Mouse (Mus musculus): ENCODE measurements around the gene Agr2. TPM values are rescaled to one million over a fixed set of nuclear protein-coding genes. Genes with fewer than 3 reads are reported as not detected.

The Agr2 gene
- 0.40 TPM in 1 of 2 replicates, not detected in the other for polyA plus RNA-seq (2016; fragmentation: Nextera tagmentation; extraction: Ambion mirVana)

GRCm38 (mm10) chr12:35992711-35993110 is at the start of gene Agr2:
TSS of gene Agr2 (plus strand) at chr12:35992907.
- no peaks in the 10 kb centered on the region for H3K9me3 ChIP-seq (replicated peaks)
- no peaks in the 10 kb centered on the region for H3K27me3 ChIP-seq (ENCODE audit: low read depth, poor library complexity, severe bottlenecking)
- H3K4me3 ChIP-seq: no peak within 1 kb of the TSS
- 60% methylated on average over 9 of the region's 9 CpGs for WGBS
- H3K27ac ChIP-seq (replicated peaks): no peak within 1 kb of the TSS; the same call in 1 of the 2 replicates
- DNase-seq (ENCODE audit: low spot score): no peak
- no peaks in the 10 kb centered on the region for H3K36me3 ChIP-seq
- H3K4me1 ChIP-seq: peaks cover 21% of the 10 kb centered on the region

- DNase-seq (ENCODE audit: low spot score): no peak
- WGBS: 54% methylated on average over 1 of the region's 1 CpGs
- H3K36me3 ChIP-seq: no peaks in the 10 kb centered on the region
- no peaks in the 10 kb centered on the region for H3K9me3 ChIP-seq (replicated peaks)
- H3K27ac ChIP-seq (replicated peaks): no peak overlapping the region
- H3K27me3 ChIP-seq (ENCODE audit: low read depth, poor library complexity, severe bottlenecking): no peaks in the 10 kb centered on the region
- H3K4me1 ChIP-seq: peaks cover 12% of the 10 kb centered on the region
- H3K4me3 ChIP-seq: no peak overlapping the region
These were observed 41.0 kb upstream of the Agr2 start for GRCm38 (mm10) chr12:35951757-35952156.

GRCm38 (mm10) chr12:35957235-35957634 is 35.5 kb upstream of the Agr2 start:
- peaks cover 2% of the 10 kb centered on the region; the same call in 1 of the 2 replicates for H3K4me1 ChIP-seq
- H3K9me3 ChIP-seq (replicated peaks): no peaks in the 10 kb centered on the region
- WGBS: 83% methylated on average over 2 of the region's 2 CpGs
- no peak for DNase-seq (ENCODE audit: low spot score)
- no peaks in the 10 kb centered on the region for H3K27me3 ChIP-seq (ENCODE audit: low read depth, poor library complexity, severe bottlenecking)
- no peak overlapping the region for H3K4me3 ChIP-seq
- no peaks in the 10 kb centered on the region for H3K36me3 ChIP-seq
- H3K27ac ChIP-seq (replicated peaks): no peak overlapping the region

- no peaks in the 10 kb centered on the region for H3K36me3 ChIP-seq
- no peak for DNase-seq (ENCODE audit: low spot score)
- no peaks in the 10 kb centered on the region for H3K9me3 ChIP-seq (replicated peaks)
- no peaks in the 10 kb centered on the region for H3K4me1 ChIP-seq
- no peaks in the 10 kb centered on the region for H3K27me3 ChIP-seq (ENCODE audit: low read depth, poor library complexity, severe bottlenecking)
- no peak overlapping the region for H3K4me3 ChIP-seq
- 68% methylated on average over 7 of the region's 7 CpGs for WGBS
- H3K27ac ChIP-seq (replicated peaks): no peak overlapping the region
These were observed 26.5 kb upstream of the Agr2 start for GRCm38 (mm10) chr12:35966098-35966767.

GRCm38 (mm10) chr12:35966768-35967141 is 26.0 kb upstream of the Agr2 start:
- no peaks in the 10 kb centered on the region for H3K4me1 ChIP-seq
- no peak overlapping the region for H3K27ac ChIP-seq (replicated peaks)
- no peaks in the 10 kb centered on the region for H3K9me3 ChIP-seq (replicated peaks)
- H3K36me3 ChIP-seq: no peaks in the 10 kb centered on the region
- no peak for DNase-seq (ENCODE audit: low spot score)
- WGBS: 85% methylated on average over 7 of the region's 7 CpGs
- no peaks in the 10 kb centered on the region for H3K27me3 ChIP-seq (ENCODE audit: low read depth, poor library complexity, severe bottlenecking)
- no peak overlapping the region for H3K4me3 ChIP-seq

GRCm38 (mm10) chr12:35975898-35976297 is 16.8 kb upstream of the Agr2 start:
- H3K4me3 ChIP-seq: no peak overlapping the region
- H3K4me1 ChIP-seq: peaks cover 10% of the 10 kb centered on the region
- no peak overlapping the region for H3K27ac ChIP-seq (replicated peaks)
- H3K9me3 ChIP-seq (replicated peaks): no peaks in the 10 kb centered on the region
- whole genome bisulfite sequencing: 86% methylated on average over 3 of the region's 3 CpGs
- no peak for DNase-seq (ENCODE audit: low spot score)
- H3K27me3 ChIP-seq (ENCODE audit: low read depth, poor library complexity, severe bottlenecking): no peaks in the 10 kb centered on the region
- H3K36me3 ChIP-seq: no peaks in the 10 kb centered on the region

- Histone ChIP-seq H3K27me3 (ENCODE audit: low read depth, poor library complexity, severe bottlenecking) (no peaks in the 10 kb centered on the region), H3K4me1 (peaks cover 23% of the 10 kb centered on the region), H3K4me3 (no peak overlapping the region), H3K36me3 (no peaks in the 10 kb centered on the region), H3K9me3 (replicated peaks) (no peaks in the 10 kb centered on the region), H3K27ac (replicated peaks) (no peak overlapping the region)
- no peak for DNase-seq (ENCODE audit: low spot score)
- WGBS: 50% methylated on average over 6 of the region's 6 CpGs
These were observed 15.0 kb upstream of the Agr2 start for GRCm38 (mm10) chr12:35977633-35978246.

- Histone ChIP-seq H3K9me3 (replicated peaks) (no peaks in the 10 kb centered on the region), H3K4me1 (peaks cover 23% of the 10 kb centered on the region), H3K36me3 (no peaks in the 10 kb centered on the region), H3K27ac (replicated peaks) (no peak overlapping the region), H3K4me3 (no peak overlapping the region), H3K27me3 (ENCODE audit: low read depth, poor library complexity, severe bottlenecking) (no peaks in the 10 kb centered on the region)
- 93% methylated on average over 5 of the region's 5 CpGs for WGBS
- DNase-seq (ENCODE audit: low spot score): no peak
These were observed 13.1 kb upstream of the Agr2 start for GRCm38 (mm10) chr12:35979625-35980024.

GRCm38 (mm10) chr12:35981732-35982360 is 10.9 kb upstream of the Agr2 start:
- Histone ChIP-seq H3K4me1 (peaks cover 23% of the 10 kb centered on the region), H3K4me3 (no peak overlapping the region), H3K36me3 (no peaks in the 10 kb centered on the region), H3K27ac (replicated peaks) (peak overlapping the region; percentile 75), H3K27me3 (ENCODE audit: low read depth, poor library complexity, severe bottlenecking) (no peaks in the 10 kb centered on the region), H3K9me3 (replicated peaks) (no peaks in the 10 kb centered on the region)
- peak; percentile 49 for DNase-seq (ENCODE audit: low spot score)
- WGBS: 60% methylated on average over 6 of the region's 6 CpGs

- Histone ChIP-seq H3K36me3 (no peaks in the 10 kb centered on the region), H3K4me1 (peaks cover 13% of the 10 kb centered on the region), H3K9me3 (replicated peaks) (no peaks in the 10 kb centered on the region), H3K27me3 (ENCODE audit: low read depth, poor library complexity, severe bottlenecking) (no peaks in the 10 kb centered on the region), H3K27ac (replicated peaks) (no peak overlapping the region), H3K4me3 (no peak overlapping the region)
- whole genome bisulfite sequencing: 94% methylated on average over 9 of the region's 9 CpGs
- no peak for DNase-seq (ENCODE audit: low spot score)
These were observed 9.2 kb upstream of the Agr2 start for GRCm38 (mm10) chr12:35983472-35983871.

- H3K9me3 ChIP-seq (replicated peaks): no peaks in the 10 kb centered on the region
- no peak overlapping the region for H3K27ac ChIP-seq (replicated peaks)
- WGBS: 90% methylated on average over 5 of the region's 5 CpGs
- no peak overlapping the region for H3K4me3 ChIP-seq
- H3K4me1 ChIP-seq: peaks cover 13% of the 10 kb centered on the region
- no peaks in the 10 kb centered on the region for H3K27me3 ChIP-seq (ENCODE audit: low read depth, poor library complexity, severe bottlenecking)
- DNase-seq (ENCODE audit: low spot score): no peak
- H3K36me3 ChIP-seq: no peaks in the 10 kb centered on the region
These were observed 8.0 kb upstream of the Agr2 start for GRCm38 (mm10) chr12:35984743-35985142.

- Histone ChIP-seq H3K4me3 (no peak overlapping the region), H3K27ac (replicated peaks) (no peak overlapping the region), H3K27me3 (ENCODE audit: low read depth, poor library complexity, severe bottlenecking) (no peaks in the 10 kb centered on the region), H3K9me3 (replicated peaks) (no peaks in the 10 kb centered on the region), H3K36me3 (no peaks in the 10 kb centered on the region), H3K4me1 (peaks cover 26% of the 10 kb centered on the region)
- WGBS: 92% methylated on average over 3 of the region's 3 CpGs
- no peak for DNase-seq (ENCODE audit: low spot score)
These were observed 876 bp downstream of the Agr2 start for GRCm38 (mm10) chr12:35993583-35993982.

GRCm38 (mm10) chr12:35994098-35994497 is 1.4 kb downstream of the Agr2 start:
- H3K27me3 ChIP-seq (ENCODE audit: low read depth, poor library complexity, severe bottlenecking): no peaks in the 10 kb centered on the region
- DNase-seq (ENCODE audit: low spot score): no peak
- no peaks in the 10 kb centered on the region for H3K9me3 ChIP-seq (replicated peaks)
- no peak overlapping the region for H3K4me3 ChIP-seq
- peaks cover 26% of the 10 kb centered on the region for H3K4me1 ChIP-seq
- no peak overlapping the region for H3K27ac ChIP-seq (replicated peaks)
- H3K36me3 ChIP-seq: no peaks in the 10 kb centered on the region

Measured in midbrain, embryonic 10.5 days (tissue).